Mouse (Mus musculus): Measurements from ENCODE around the gene Sept9.

DNA sequence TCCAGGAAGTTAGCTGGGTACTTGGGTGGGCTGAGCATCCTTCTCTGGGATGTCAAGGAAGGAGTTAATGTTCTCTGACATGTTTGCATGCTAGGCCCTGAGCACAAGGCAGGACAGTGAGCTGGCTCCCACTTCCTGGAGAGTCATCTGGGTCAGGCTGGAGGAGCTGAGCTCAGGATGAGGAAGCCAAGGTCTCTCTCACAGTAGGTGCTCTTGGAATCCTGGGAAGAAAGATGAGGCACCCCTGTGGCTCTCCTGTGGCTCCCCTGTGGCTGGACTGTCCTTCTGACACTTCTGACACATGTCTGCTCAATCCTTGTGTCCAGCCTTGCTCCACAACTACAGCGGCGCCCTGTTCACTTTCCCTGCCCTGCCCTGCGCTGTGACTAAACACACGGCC is 52.3 kb downstream of the Sept9 start:
- TF ChIP-seq CTCF (IDR thresholded peaks at IDR 0.05; ENCODE audit: low read depth), result no peak
- no peak for TF ChIP-seq EP300 (IDR thresholded peaks at IDR 0.05; ENCODE audit: low read depth)
